Mouse (Mus musculus) kidney, postnatal 4 days (tissue): ENCODE measurements at regions not wholly inside any gene's neighbourhood (a gene's known extent, or its start where the extent isn't known, plus 50 kb on each side); places are given as distances from the start of the nearest gene placed in this dataset.

Experiments used
- DNase-seq, 2 experiments: peaks; one replicate each; pipeline ENCODE4 v3.0.0; 2021; ENCODE audit warnings: mixed read lengths in 2 of 2

DNA sequence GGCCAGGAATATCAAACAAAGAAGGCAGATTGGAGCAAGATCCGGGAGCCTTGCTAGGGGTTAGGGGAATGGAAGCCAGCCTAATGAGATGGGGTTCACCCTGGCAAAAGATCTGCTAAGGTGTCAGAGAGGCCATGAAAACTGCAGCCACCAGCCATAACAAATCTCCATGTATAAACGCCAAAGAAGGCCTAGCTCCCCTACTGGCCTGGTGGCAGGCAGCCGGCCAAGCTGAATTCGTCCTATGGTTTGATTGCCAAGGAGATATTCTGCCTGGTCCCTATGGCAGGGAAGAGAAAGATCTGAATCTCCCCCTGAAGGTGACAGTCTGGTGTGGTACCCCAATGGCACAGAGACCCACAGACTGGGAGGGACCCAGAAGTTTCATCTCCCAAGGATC, 104.8 kb upstream of the E030018B13Rik start:
- DNase-seq: peak in 1 of 2 experiments; percentile 6

DNA sequence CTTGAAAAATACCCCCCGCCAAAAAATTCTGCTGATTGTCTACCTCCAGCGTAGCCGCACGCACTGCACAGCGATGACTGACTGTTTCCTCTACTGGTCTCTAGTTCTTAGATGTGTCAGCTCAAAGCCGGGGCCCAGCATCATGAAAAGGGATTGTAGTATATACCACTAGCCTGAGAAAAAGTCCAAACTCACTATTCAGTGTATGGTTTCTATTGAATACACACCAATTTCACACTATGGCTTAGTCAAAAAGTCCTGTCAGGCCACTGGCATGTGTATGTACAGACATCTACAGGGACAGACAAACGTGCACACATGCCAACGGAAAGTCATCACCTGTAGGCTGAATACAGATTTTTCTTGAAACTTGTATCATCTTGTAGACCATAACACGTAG, 101.1 kb upstream of the E030018B13Rik start:
- DNase-seq: no peak

DNA sequence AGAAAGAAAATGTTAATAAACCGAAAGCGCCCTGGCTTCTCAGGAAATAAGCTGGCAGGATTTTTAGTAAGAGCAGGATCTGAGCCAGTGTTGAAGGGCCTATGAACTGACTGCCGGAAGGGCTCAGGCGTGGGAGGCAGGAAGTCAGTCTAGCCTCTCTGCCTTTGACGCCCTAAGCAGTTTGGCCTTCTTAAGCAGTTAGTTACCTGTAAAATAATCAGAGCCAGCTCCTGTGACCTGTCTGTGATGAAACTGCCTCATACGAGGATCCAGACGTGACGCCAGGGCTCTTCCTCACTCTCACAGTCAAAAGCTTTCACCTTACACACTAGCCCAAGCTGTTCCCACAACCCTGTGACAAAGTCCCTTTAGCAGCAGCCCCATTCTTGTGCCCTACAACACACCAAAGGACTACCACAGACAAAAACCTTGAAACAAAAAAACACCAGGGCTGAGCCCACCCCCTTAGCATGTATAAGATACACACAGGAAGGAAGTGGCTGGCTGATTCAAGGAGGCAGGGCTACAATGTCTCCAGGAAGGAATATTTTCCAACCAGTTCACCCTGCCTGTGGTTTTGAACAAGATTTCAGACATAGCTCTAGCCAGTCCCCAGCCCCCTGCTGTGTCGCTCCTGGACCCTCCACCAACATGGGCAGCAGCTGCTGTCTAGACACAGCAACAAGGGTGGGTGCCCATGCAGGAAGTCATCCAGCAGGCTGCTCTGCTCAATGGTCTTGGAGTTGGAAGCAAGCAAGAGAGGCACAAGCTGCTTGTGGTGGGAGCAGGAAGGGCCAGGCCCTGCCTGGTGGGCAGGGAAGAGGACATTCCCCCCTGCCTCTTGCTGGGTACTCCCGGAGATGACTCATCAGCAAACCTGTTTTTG, 100.4 kb upstream of the E030018B13Rik start:
- peak; percentile 26 to 47 for DNase-seq

DNA sequence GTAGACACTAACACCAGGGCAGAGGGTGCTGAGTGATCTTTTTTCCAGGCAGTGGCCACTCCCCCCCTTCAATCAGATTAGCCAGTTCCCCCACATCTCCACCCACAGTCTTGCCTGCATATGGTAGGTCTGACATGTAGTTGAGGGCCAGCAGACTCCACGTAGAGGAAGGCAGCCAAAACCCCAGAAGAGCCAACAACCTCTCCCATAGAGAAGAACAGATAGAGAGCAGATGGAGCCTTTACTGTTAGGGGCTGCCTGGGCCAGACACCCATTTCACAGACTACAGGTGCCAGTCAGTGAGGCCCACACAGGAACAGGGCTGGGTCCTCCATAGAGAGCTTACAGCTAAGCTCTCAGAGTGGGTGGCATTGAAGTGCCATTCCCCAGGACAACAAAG, 99.2 kb upstream of the E030018B13Rik start:
- DNase-seq: no peak

DNA sequence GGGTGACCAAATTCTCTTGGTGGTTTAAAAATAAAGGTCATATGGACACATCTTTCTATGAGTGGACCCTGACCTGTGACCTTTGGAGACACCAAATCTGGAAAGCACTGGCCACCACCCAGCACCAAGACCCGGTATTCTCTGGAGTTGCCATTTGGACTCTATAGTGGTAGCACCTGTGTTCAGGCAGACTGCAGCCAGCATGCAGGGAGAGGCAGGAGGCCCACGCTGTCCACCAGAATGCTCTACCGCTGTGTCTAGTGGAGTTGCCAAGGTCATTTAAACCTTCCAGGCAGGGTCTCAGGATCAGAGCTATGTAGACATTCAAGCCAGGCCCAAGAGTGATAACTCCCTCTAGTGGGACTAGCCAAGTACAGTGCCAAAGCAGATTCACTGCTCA, 98.6 kb upstream of the E030018B13Rik start:
- DNase-seq: no peak

DNA sequence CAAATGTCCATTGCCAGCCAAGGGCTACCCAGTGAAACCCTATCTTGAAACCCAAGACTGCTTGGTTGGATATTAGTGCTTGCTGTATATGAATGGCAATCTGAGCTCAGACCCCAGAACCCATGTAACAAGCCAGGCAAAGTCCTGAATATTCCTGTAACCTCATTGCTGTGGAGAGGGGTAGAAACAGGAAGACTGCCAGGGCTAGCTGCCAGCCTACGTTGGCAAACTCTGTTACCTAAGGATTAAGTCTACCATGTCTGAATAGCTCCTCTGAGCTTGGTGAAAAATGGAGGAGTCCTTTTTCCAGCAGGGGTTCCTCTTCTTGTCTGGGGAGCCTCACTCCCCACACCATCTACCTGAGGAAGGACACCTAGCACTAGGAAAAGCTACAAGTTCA, 96.4 kb upstream of the E030018B13Rik start:
- no peak for DNase-seq

DNA sequence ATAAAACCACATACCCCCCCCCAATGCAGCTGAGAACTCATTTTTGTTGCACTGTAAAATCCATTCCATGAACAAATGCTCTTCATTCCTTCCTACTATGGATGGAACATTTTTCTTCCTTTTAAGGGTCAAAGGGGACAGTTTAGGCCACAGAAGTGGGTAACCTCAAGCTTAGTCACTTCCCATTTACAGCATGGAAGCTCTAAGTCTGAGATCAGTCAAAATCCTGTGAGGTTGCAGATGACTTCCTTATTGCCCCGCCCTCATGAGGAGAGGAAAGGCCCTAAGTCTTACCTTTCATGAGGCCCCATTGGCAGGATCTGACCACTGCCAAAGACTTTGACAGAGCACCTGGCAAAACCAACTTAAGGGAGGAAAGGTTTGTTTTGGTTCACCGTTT, 94.7 kb upstream of the E030018B13Rik start:
- no peak for DNase-seq

DNA sequence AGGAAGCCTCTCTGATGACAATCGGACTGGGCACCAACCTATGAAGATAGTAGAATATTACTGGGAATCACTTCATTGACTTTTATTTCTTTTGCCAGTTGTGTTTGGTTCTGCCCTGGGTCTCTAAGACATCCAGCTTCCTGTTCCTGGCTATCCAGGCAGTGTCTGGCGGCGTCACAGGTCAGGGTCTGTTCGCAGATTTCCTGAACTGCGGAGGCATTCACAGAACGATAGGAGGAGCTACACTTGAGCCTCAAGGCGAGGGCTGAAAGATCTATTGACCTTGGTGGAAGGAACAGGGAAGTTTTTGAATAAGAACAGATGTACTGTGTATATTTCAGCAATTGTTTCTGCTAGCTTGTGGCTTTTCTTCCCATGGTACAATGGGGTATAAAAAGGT, 92.6 kb upstream of the E030018B13Rik start:
- DNase-seq: peak; percentile 52 to 63

DNA sequence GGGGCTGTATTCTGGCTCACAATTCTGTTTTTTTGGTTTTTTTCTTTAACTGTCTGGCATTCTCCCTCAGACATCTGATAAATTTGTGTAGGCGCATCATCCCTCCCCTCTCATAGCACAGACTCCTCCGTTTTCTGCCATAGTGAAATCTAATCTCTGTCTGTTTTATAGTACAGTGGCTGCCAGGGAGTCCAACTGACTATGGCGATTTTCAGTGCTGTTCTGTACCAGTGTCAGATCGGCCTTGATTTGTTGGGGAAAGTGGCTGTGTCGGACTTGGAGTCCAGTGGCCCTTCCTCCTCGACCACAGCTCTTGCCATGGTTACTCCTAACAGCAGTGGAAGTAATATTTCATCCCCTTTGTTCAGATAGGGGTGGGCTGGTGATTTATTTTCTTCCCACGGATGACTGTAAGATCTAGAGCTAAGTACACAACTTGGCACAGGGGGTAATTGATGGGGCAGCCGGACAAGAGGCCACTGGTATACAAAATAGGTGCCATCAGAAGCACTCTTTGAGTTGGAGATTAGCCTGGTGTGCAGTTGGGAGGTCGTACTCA, 87.2 kb upstream of the E030018B13Rik start:
- no peak for DNase-seq

DNA sequence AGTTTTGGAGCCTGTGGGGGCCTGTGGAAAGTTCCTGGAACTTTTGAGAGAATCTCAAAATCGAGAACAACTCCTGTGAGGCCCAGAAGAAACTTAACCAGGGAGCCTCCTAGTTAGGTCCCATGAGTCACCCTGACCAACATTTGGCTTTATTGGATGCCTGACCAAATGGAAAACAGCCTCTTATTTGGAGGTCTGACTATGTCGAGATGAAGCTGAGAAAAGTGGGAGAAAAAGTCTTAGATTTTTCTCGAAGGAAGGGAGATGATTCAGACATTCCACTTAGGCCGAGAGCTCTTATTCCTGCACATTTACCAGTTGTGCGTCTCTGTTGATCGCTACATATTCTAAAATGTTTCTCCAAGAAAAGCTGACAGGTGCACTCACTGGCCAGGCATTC, 83.0 kb upstream of the E030018B13Rik start:
- no peak for DNase-seq

DNA sequence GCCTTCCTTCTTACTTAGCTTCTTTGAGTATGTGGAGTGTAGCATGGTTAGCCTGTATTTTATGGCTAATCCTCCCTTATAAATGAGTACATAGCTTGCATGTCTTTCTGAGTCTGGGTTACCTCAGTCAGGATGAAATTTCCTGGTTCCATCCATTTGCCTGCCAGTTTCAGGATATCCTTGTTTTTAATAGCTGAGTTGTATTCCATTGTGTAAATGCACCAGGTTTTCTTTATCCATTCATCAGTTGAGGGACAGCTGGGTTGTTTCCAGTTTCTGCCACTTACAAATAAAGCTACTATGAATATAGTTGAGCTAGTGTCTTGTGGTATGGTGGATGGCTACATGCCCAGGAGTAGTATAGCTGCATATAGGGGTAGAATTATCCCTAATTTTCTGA, 80.7 kb upstream of the E030018B13Rik start:
- no peak for DNase-seq
